Mouse (Mus musculus) ES-CJ7 (cell line): ENCODE data around the gene Sbsn.
"Not testable (repeated sequence)": the region's sequence is repeated elsewhere in the genome, so short reads cannot be mapped to it uniquely, and the experiment has no call there.

Experiments used
- DNase-seq: peaks from one replicate; pipeline ENCODE4 v3.0.0; 2011; ENCODE audit warnings: low read depth, low spot score

Sbsn gene

DNA sequence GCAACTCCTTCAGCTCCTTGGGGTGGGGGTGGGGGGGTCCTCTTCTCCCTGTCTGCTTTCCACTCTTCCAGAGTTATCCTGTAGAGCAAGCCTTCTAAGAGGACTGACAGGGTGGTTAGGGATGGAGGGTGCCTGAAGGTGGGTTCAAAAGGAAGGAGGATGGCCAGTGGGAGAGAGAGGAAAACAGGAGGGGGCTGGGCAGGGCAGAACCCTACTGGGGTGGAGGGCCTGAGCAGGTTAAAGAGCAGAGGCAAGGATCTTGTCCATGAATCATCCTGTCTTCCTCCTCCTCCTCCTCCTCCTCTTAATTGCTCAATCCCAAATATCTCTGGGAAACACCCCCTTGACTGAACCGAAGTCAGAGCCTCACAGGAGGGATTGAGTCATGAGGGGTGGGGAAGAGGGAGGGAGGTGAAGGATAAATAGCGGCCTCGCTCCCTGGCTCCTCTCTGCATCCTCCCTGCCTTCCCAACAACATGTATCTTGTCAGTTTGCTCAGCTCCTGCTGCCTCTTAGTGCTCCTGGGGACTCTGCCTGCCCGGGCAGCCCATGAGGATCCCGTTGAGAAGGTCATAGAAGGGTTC lies at the start of gene Sbsn:
Gene Sbsn (plus strand): TSS at position 386 of the 584 bp plus-strand sequence.
- no peak for DNase-seq

- no peak for DNase-seq
These were observed 44.9 kb upstream of the Sbsn start for GRCm38 (mm10) chr7:30706214-30706882.

GRCm38 (mm10) chr7:30707441-30707840 lies 43.8 kb upstream of the Sbsn start:
- DNase-seq: no peak

GRCm38 (mm10) chr7:30711942-30712341 lies 39.3 kb upstream of the Sbsn start, which contains the start of gene Atp4a:
Atp4a (plus strand) TSS chr7:30712209.
- no peak for DNase-seq

DNA sequence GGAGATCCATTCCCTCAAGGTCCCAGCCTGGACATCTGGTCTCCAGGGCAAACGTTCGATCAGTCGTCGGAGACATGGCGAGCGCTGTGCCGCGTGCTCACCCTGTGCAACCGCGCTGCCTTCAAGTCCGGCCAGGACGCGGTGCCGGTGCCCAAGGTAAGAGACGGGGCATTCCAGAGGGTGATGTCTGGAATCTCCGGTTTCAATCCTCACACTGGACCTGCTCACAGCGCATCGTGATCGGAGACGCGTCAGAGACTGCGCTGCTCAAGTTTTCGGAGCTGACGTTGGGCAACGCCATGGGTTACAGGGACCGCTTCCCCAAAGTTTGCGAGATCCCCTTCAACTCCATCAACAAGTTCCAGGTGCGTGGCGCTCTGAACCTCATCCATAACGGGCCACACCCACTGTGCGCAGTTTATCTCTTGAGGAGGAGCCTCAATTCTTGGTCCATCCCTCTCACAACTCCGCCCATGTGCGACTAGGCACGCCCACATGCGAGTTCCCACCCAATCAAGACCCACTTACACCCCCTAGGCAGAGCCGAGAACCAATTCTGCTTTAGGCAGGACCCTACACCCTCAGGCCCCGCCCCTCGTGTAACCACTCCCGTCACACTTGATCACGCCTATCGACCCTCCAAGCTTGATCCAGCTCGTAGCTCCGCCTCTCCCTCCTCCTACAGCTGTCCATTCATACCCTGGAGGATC lies 34.1 kb upstream of the Sbsn start:
- DNase-seq: peak; percentile 100

- DNase-seq: no peak
These were observed 33.6 kb upstream of the Sbsn start for GRCm38 (mm10) chr7:30717716-30718046.

- DNase-seq: no peak
These were observed 31.6 kb upstream of the Sbsn start for GRCm38 (mm10) chr7:30719669-30720068.

DNA sequence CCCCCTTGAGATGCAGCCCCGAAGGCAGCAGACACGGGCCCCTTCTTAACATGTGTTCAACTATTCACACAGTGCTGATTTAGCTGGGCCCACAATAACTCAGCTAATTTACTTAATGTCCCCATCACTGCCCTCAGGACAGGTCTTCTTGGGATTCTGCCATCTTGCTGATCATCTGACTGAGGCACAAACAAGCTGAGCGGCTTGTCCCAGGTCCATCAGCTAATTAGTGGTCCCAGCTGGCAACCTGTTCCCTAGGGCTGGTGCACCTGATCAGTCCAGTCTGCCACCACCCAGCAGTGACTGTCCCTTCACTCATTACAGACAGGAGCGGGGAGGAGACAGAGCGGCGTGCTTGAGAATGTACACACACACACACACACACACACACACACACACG lies 30.0 kb upstream of the Sbsn start:
- no peak for DNase-seq

DNA sequence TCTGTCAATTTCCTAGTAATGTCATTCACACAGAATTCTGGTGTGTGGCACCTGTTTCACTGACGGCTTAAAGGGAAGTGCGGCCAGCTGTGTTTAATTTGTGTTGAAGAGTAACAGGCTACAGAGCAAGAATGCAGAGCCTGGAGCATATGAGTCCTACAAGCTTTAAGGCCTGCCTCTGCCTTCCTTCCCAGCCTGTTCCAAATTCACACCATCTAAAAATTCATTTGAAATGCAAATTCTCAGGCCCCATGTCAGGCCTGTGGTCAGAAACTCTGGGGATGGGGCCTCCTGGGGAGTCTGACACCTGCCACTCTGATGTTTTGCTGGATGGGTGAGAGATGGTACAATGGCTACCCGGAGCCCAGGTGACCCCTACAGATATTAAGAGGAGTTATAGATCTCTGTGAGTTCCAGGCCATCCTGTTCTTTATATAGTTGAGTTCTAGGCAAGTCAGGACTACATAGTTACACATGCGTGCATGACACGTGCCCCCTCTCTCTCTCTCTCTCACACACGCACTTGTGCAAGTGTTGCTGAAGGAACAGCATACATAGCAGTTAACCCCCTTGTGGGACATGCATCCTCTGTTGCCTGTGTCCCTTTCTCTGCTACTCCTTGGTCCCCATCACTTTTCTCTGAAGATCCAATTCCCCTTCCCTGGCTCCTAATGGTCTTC lies 27.9 kb upstream of the Sbsn start:
- no peak for DNase-seq

GRCm38 (mm10) chr7:30728214-30728613 lies 23.1 kb upstream of the Sbsn start:
- DNase-seq: no peak

- DNase-seq: no peak
These were observed 22.4 kb upstream of the Sbsn start for GRCm38 (mm10) chr7:30728739-30729395.

GRCm38 (mm10) chr7:30729396-30730063 lies 21.7 kb upstream of the Sbsn start, which contains the start of gene Tmem147:
Tmem147 (minus strand) TSS chr7:30729540.
- DNase-seq: peak; percentile 97

DNA sequence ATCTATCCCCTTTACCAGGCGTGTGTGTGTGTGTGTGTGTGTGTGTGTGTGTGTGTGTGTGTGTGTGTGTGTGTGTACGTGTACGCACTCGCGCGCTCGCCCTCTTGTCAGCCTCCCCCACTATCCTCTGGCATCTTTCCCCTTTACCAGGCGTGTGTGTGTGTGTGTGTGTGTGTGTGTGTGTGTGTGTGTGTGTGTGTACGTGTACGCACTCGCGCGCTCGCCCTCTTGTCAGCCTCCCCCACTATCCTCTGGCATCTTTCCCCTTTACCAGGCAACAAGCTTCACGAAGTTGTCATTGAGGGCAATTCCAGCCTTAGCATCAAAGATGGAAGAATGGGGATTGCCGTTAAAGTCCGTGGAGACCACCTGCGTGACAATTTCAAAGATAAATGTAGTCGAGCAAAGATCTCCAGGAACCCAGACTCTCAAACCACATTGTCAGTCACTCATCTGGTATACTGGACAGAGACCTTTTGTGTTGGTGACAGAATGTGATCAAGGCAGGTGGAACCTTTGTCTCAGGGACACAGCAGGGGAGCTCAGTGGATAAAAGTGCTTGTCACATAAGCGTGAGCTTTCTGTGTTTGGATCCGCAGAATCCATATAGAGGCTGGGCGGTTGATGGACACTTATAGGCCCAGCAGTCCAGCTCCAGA lies 21.1 kb upstream of the Sbsn start:
- DNase-seq: not testable (repeated sequence)

DNA sequence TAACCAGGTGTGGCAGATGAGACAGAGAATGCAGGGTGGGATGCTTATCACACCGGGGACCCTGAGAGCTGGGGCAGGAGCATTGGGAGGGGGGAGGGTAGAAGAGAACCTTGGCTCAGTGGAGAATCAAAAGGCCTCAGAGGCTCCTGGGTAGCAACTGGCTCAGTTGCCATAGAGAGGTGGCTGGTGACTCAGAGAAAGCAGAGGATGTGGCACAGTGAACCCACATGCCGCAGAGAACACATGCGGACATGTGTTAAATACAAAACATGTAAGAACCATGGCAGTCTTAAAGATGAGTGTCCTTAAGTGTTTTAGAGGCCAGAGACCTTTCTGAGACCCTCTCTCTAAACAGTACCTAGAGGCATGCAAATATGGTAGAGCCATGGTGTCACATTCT lies 15.1 kb upstream of the Sbsn start:
- DNase-seq: peak; percentile 30

DNA sequence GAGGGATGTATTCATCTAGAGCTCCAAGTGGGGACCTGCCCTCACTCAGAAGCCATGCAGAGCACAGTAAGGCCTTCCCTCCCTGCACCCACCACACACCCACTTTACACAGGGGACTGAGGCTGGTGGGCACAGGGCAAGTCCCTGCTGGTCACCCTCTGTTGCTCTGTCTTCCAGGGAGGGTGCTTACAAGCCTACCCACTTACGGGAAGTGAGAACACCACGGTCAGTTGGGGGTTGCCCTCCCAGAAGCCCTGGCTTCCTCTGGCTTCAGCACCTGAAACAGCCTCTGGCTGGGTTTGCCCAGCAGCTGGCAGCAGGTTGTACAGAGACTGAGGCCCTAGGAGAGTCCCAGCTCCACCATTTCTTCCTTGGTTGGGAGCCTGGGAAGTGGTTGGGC lies 8.7 kb upstream of the Sbsn start:
- DNase-seq: not testable (repeated sequence)

- DNase-seq: not testable (repeated sequence)
These were observed 7.7 kb upstream of the Sbsn start, which contains the start of gene Gapdhs for GRCm38 (mm10) chr7:30743617-30744016. Gapdhs (minus strand) TSS chr7:30743681.

DNA sequence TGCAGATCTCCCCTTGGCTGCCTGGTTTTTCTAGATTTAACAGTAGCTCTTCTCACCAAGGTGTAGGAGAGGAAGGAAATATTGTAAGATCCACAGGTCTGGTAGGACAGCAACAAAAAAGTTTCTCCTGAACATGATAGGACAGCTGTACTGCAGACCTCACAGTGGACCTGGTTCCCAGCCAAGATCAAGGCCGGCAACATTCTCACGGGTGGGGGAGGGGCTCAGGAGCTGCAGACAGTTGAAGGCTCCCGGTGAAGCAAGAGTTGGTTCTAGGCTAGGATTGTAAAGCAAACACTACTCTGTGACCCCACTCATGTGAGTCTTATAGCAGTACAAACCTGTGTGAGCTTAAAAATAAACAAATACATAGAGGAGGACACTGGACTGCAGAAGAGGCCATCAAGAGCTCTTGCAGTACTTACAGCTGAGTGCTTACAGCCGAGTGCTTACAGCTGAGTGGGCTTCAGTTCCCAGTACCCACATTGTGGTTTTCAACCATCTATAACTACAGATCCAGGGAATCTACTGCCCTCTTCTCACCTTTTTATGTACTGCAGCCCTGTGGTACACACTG lies 7.2 kb upstream of the Sbsn start:
- DNase-seq: no peak

DNA sequence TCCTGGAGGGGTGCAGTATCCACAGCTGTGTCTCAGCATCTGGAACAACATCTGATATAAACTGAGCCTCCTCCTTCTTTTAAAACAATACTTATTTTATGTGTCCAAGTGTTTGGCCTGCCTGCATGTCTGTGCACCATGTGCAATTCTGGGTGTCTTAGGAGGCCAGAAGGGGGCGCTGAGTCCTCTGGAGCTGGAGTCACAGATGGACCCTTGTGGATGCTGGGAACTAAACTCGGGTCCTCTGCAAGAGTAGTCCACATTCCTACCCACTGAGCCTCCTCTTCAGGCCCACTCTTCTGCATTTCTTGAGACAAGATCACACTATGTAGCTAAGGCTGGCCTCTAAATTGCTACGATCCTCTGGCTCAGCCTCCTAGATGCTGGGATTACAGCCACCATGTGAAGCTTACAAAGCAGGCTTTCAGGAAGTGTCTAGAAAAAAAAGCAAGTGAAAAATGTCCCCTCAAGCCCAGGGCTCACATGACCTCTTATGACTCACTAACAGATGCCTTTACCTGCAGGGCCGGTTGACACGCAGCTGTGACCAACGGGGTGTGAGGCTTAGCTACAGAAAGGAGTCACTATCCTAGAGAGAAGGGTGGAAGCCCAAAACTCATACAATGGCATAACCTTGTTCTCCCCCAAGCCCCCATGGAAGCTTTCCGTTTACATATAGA lies 3.6 kb upstream of the Sbsn start:
- DNase-seq: peak; percentile 50

DNA sequence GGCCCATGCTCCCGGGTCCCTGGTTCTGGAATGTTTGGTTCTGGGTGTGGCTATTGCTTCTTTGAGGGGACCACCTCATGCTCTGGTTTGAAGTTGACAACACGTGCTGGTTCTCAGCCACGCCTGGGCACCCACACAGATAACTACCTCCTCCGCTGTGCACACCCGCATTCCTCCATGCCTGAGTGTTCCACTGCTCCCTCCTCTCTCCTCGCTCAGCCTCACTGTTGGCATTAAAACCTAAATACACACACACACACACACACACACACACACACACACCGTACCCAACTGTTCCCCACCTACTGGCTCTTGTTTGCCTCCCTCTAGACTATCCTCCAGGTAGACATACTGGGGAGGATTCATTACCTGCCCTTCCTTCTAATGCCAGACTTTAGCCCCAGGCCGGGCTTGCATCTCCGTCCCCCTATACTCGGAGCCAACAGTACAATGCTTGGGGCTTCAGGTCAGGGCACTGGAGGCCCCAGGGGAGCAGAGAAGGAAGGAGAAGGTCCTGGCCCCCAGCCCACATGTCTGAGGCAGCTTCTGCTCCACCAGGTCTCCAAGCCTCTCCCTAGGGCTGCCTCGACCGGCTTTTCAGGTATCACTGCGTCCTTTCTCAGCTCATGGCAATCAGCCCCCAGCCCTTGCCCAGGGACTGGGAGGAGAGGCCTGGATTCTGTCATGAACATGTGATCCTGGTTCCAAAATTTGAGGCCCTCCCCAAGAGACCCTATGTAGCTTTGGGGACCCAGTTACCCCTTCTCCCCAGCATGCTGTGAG lies 1.3 kb upstream of the Sbsn start:
- no peak for DNase-seq
